Mouse (Mus musculus) lung, postnatal 0 days (tissue): ENCODE data around the gene Cd37. TPM values are rescaled to one million over a fixed set of nuclear protein-coding genes. Genes with fewer than 3 reads are reported as not detected.

Source experiments
- ATAC-seq: fragments of 200-750 bp; cut with Nextera tagmentation; 2 replicates; pipeline ENCODE4 v1.8.0; 2017; ENCODE audit warnings: moderate library complexity
- DNase-seq: peaks from one replicate; pipeline ENCODE4 v3.0.0-alpha.2; 2016; ENCODE audit warnings: low spot score
- H3K27ac ChIP-seq: fragments of 300-500 bp; sonication (generic); 2 replicates; pipeline ENCODE4 v1.5.1; 2014; ENCODE audit warnings: antibody characterized with exemption, mild to moderate bottlenecking, low read length, mixed read lengths
- H3K27me3 ChIP-seq: fragments of 300-500 bp; sonication (generic); replicated peaks from 2 replicates; pipeline ENCODE4 v1.6.1; 2014; ENCODE audit warnings: low read length, mixed read lengths; ENCODE audit not compliant: insufficient read depth
- H3K36me3 ChIP-seq: fragments of 300-500 bp; sonication (generic); 2 replicates; pipeline ENCODE4 v1.6.1; 2014; ENCODE audit warnings: low read length, mixed read lengths; ENCODE audit not compliant: insufficient read depth
- H3K4me1 ChIP-seq: fragments of 300-500 bp; sonication (generic); 2 replicates; pipeline ENCODE4 v1.6.1; 2014; ENCODE audit warnings: antibody characterized with exemption, low read depth, low read length, mixed read lengths; ENCODE audit not compliant: insufficient read depth
- H3K4me2 ChIP-seq: fragments of 300-500 bp; sonication (generic); replicated peaks from 2 replicates; pipeline ENCODE4 v1.6.1; 2014; ENCODE audit warnings: low read depth, mild to moderate bottlenecking, low read length, moderate library complexity, mixed read lengths
- H3K4me3 ChIP-seq: fragments of 300-500 bp; sonication (generic); 2 replicates; pipeline ENCODE4 v1.5.1; 2014; ENCODE audit warnings: low read depth, low read length
- H3K9ac ChIP-seq: fragments of 300-500 bp; sonication (generic); replicated peaks from 2 replicates; pipeline ENCODE4 v1.6.1; 2014; ENCODE audit warnings: low read depth, mild to moderate bottlenecking
- H3K9me3 ChIP-seq: fragments of 300-500 bp; sonication (generic); 2 replicates; pipeline ENCODE4 v1.6.1; 2016; ENCODE audit warnings: low read length, mixed read lengths
- CTCF ChIP-seq: IDR thresholded peaks from 2 replicates; pipeline ENCODE4 v1.5.1; 2016; ENCODE audit warnings: antibody characterized with exemption, mild to moderate bottlenecking
- EP300 ChIP-seq: IDR thresholded peaks from 2 replicates; pipeline ENCODE4 v1.6.1; 2016; ENCODE audit warnings: antibody characterized with exemption, mild to moderate bottlenecking, control low read depth
- WGBS: fragments of 180-500 bp; shearing (Covaris S2); extraction: QIAGEN DNeasy Blood & Tissue Kit; methylation state at CpG from one replicate; pipeline ENCODE4 v1.1.7; 2014; 5-methylcytosine and 5-hydroxymethylcytosine counted together
- polyA plus RNA-seq: library from polyadenylated mRNA; unstranded; fragments of >200 nt; fragmentation: Nextera tagmentation; extraction: Ambion mirVana; gene quantifications from 2 replicates; pipeline ENCODE4 v1.2.1, GENCODE M21; 2015

Gene Cd37
- polyA plus RNA-seq, 1 experiment from 2014 or later, result 9.1 TPM

GRCm38 (mm10) chr7:45211851-45212251, 27.1 kb downstream of the Cd37 start, which contains the start of gene Dkkl1:
Gene Dkkl1 (minus strand): TSS chr7:45212147.
- H3K9me3 ChIP-seq, result no peaks in the 10 kb centered on the region
- H3K4me1 ChIP-seq, result peaks cover 1% of the 10 kb centered on the region
- TF ChIP-seq EP300 (no peak), CTCF (no peak)
- DNase-seq (peak; percentile 32), ATAC-seq (peak; percentile 30)
- WGBS, result 3% methylated on average over 17 of the region's 17 CpGs
- no peak within 1 kb of the TSS for H3K27ac ChIP-seq
- H3K4me2 ChIP-seq, result peak within 1 kb of the TSS; percentile 36
- H3K4me3 ChIP-seq, result no peak within 1 kb of the TSS
- no peaks in the 10 kb centered on the region for H3K36me3 ChIP-seq
- no peak within 1 kb of the TSS for H3K9ac ChIP-seq
- H3K27me3 ChIP-seq, result peaks cover 4% of the 10 kb centered on the region; the same call in 1 of the 2 replicates

DNA sequence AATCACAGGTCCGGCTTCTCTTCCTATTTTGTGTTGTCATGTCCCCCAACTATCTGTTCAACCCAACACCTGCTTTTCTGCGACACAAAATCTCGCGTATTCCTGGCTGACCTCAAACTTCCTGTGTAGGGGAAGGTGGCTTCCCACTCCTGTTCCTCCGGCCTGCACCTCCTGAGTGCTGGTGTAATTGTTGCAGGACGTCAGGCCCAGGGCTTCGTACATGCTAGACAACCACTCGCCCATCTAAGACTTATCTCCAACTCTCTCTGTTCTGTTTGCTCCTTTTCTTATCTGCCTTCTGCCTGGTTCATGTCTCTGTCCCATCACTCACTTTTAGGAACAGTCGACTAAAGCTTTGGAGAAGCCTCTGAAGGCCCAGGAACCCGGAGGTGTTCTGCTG, 27.8 kb downstream of the Cd37 start:
- peaks cover 4% of the 10 kb centered on the region; the same call in 1 of the 2 replicates for H3K27me3 ChIP-seq
- WGBS, result 42% methylated on average over 10 of the region's 10 CpGs
- DNase-seq (no peak), ATAC-seq (no peak)
- no peaks in the 10 kb centered on the region for H3K9me3 ChIP-seq
- no peak overlapping the region for H3K4me3 ChIP-seq
- no peak overlapping the region for H3K4me2 ChIP-seq
- H3K9ac ChIP-seq, result no peak overlapping the region
- no peaks in the 10 kb centered on the region for H3K36me3 ChIP-seq
- TF ChIP-seq CTCF (no peak), EP300 (no peak)
- H3K27ac ChIP-seq, result no peak overlapping the region
- no peaks in the 10 kb centered on the region; the same call in 1 of the 2 replicates for H3K4me1 ChIP-seq

GRCm38 (mm10) chr7:45208260-45208659, 30.7 kb downstream of the Cd37 start:
- ATAC-seq, result no peak
- H3K27me3 ChIP-seq, result peaks cover 4% of the 10 kb centered on the region; the same call in 1 of the 2 replicates
- H3K4me1 ChIP-seq, result no peaks in the 10 kb centered on the region; the same call in 1 of the 2 replicates
- H3K9ac ChIP-seq, result no peak overlapping the region
- no peak overlapping the region for H3K4me3 ChIP-seq
- no peak overlapping the region for H3K27ac ChIP-seq
- DNase-seq, result no peak
- no peaks in the 10 kb centered on the region for H3K36me3 ChIP-seq
- no peaks in the 10 kb centered on the region for H3K9me3 ChIP-seq
- no peak for TF ChIP-seq EP300
- no peak for TF ChIP-seq CTCF
- H3K4me2 ChIP-seq, result no peak overlapping the region
- WGBS, result 71% methylated on average over 6 of the region's 6 CpGs

DNA sequence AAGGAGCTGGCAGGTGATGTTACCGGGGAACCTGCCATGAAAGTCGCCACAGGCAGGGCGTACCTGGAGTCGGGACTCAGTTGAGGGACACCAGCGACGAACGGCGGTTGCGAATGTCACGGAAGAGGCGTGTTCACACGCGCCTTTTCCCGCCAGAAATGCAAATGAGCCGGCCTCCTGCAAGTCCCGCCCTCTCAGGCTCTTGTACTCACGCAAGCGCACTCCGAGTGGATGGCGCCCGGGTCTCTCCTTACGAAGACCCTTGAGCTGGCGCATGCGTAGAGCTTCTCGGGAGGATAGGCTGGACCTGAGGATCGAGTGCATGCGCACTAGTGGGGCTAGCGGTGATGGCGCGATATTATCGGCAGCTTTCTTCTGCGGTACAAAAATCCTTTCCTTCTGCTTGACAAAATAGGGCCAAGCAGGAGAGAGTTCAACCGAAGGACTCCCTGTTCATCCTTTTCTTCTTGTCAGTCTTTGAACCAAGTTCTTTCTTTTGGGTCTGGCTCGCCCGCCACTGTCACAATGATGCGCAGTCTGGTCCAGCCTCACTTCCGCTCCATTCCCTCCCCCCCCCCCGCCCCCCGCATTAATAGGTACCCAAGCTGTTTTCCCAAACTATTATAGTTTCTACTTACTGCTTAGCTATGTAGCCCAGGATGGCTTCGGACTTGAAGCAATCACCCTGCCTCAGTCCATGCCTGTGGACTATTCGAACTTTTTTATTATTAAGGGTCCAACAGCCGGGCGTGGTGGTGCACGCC, 34.4 kb downstream of the Cd37 start, which contains the start of gene Ccdc155:
Ccdc155 (minus strand) TSS at position 513 of the 764 bp plus-strand sequence.
- H3K27ac ChIP-seq, result no peak within 1 kb of the TSS
- H3K9me3 ChIP-seq, result no peaks in the 10 kb centered on the region
- H3K9ac ChIP-seq, result no peak within 1 kb of the TSS
- no peaks in the 10 kb centered on the region for H3K27me3 ChIP-seq
- no peaks in the 10 kb centered on the region for H3K36me3 ChIP-seq
- TF ChIP-seq CTCF, result no peak
- no peak for TF ChIP-seq EP300
- peak within 1 kb of the TSS; percentile 53 for H3K4me2 ChIP-seq
- peak within 1 kb of the TSS; percentile 33 for H3K4me3 ChIP-seq
- peak; percentile 98 for ATAC-seq
- DNase-seq, result peak; percentile 97
- no peaks in the 10 kb centered on the region for H3K4me1 ChIP-seq
- WGBS, result 6% methylated on average over 41 of the region's 44 CpGs

DNA sequence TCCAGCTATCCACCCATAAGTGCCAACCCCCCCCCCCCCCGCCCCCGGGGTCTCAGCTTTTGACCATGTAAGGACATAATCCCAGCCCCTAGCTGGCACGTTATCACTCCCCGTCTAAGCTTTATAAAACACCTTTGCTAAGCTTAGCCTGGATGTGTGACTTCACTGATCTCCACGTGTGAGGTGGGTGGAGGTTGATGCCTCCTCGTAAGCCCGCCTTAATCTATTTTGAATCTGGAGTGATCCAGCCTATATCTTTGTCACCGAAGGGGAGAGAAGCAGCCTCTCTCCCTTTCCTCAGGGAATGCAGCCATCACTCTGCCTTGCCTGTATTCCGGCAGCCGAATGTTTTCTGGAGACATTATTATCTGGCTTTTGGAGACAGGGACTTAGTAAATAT, 36.3 kb downstream of the Cd37 start:
- Histone ChIP-seq H3K4me3 (no peak overlapping the region), H3K9me3 (no peaks in the 10 kb centered on the region), H3K9ac (no peak overlapping the region), H3K4me1 (no peaks in the 10 kb centered on the region), H3K27me3 (no peaks in the 10 kb centered on the region), H3K27ac (no peak overlapping the region), H3K4me2 (no peak overlapping the region), H3K36me3 (no peaks in the 10 kb centered on the region)
- no peak for DNase-seq
- 30% methylated on average over 8 of the region's 10 CpGs for WGBS
- no peak for TF ChIP-seq EP300
- no peak for TF ChIP-seq CTCF
- ATAC-seq, result no peak

GRCm38 (mm10) chr7:45198961-45199360, 40.0 kb downstream of the Cd37 start:
- DNase-seq, result no peak
- Histone ChIP-seq H3K9me3 (no peaks in the 10 kb centered on the region), H3K36me3 (no peaks in the 10 kb centered on the region), H3K4me1 (no peaks in the 10 kb centered on the region), H3K4me2 (no peak overlapping the region), H3K9ac (no peak overlapping the region), H3K27ac (no peak overlapping the region), H3K27me3 (no peaks in the 10 kb centered on the region), H3K4me3 (no peak overlapping the region)
- 66% methylated on average over 11 of the region's 11 CpGs for WGBS
- no peak for ATAC-seq
- TF ChIP-seq EP300 (no peak), CTCF (no peak)
